Mouse (Mus musculus): ENCODE results near the gene Ss18l1. TPM values are rescaled to one million over a fixed set of nuclear protein-coding genes. Genes with fewer than 3 reads are reported as not detected.
A peak's percentile ranks its signal among the peaks of the same experiment; 100 is the strongest.

Gene Ss18l1
- total and polyA plus RNA-seq, 2 experiments, result 2.0 to 4.6 TPM

GRCm38 (mm10) chr2:180020091-180020661, 22.1 kb upstream of the Ss18l1 start:
- Histone ChIP-seq H3K27ac (replicated peaks; ENCODE audit: insufficient read depth, low read depth, low read length) (no peak overlapping the region), H3K4me1 (ENCODE audit: control insufficient read depth, insufficient read depth, low read length) (no peaks in the 10 kb centered on the region), H3K27me3 (ENCODE audit: control insufficient read depth, insufficient read depth, low read length) (no peaks in the 10 kb centered on the region), H3K9ac (ENCODE audit: low read depth, low read length) (no peak overlapping the region), H3K4me3 (ENCODE audit: insufficient read depth, low read depth, low read length) (no peak overlapping the region), H3K79me2 (ENCODE audit: control insufficient read depth, insufficient read depth, low read length) (peaks cover 2% of the 10 kb centered on the region), H3K36me3 (ENCODE audit: control insufficient read depth, insufficient read depth, low read length) (no peaks in the 10 kb centered on the region)
- TF ChIP-seq POLR2A (IDR thresholded peaks at IDR 0.05; ENCODE audit: extremely low read depth, insufficient read depth, low read length) (no peak), CTCF (IDR thresholded peaks at IDR 0.05; ENCODE audit: low read depth, low read length) (no peak)
- DNase-seq (ENCODE audit: extremely low read depth, low read depth, low spot score), result peak; percentile 43
- 91% methylated on average over 7 of the region's 7 CpGs for WGBS

GRCm38 (mm10) chr2:180020919-180021318, 21.4 kb upstream of the Ss18l1 start:
- Histone ChIP-seq H3K4me3 (ENCODE audit: insufficient read depth, low read depth, low read length) (no peak overlapping the region), H3K27ac (replicated peaks; ENCODE audit: insufficient read depth, low read depth, low read length) (no peak overlapping the region), H3K36me3 (ENCODE audit: control insufficient read depth, insufficient read depth, low read length) (no peaks in the 10 kb centered on the region), H3K9ac (ENCODE audit: low read depth, low read length) (no peak overlapping the region), H3K4me1 (ENCODE audit: control insufficient read depth, insufficient read depth, low read length) (peaks cover 5% of the 10 kb centered on the region), H3K79me2 (ENCODE audit: control insufficient read depth, insufficient read depth, low read length) (peaks cover 9% of the 10 kb centered on the region), H3K27me3 (ENCODE audit: control insufficient read depth, insufficient read depth, low read length) (no peaks in the 10 kb centered on the region)
- TF ChIP-seq CTCF (IDR thresholded peaks at IDR 0.05; ENCODE audit: low read depth, low read length) (no peak), POLR2A (IDR thresholded peaks at IDR 0.05; ENCODE audit: extremely low read depth, insufficient read depth, low read length) (no peak)
- 82% methylated on average over 8 of the region's 8 CpGs for WGBS
- no peak for DNase-seq (ENCODE audit: extremely low read depth, low read depth, low spot score)

- Histone ChIP-seq H3K79me2 (ENCODE audit: control insufficient read depth, insufficient read depth, low read length) (peaks cover 20% of the 10 kb centered on the region), H3K4me3 (ENCODE audit: insufficient read depth, low read depth, low read length) (no peak overlapping the region), H3K9ac (ENCODE audit: low read depth, low read length) (no peak overlapping the region), H3K27ac (replicated peaks; ENCODE audit: insufficient read depth, low read depth, low read length) (no peak overlapping the region), H3K27me3 (ENCODE audit: control insufficient read depth, insufficient read depth, low read length) (no peaks in the 10 kb centered on the region), H3K4me1 (ENCODE audit: control insufficient read depth, insufficient read depth, low read length) (peaks cover 14% of the 10 kb centered on the region), H3K36me3 (ENCODE audit: control insufficient read depth, insufficient read depth, low read length) (no peaks in the 10 kb centered on the region)
- TF ChIP-seq POLR2A (IDR thresholded peaks at IDR 0.05; ENCODE audit: extremely low read depth, insufficient read depth, low read length), result no peak
- TF ChIP-seq CTCF (IDR thresholded peaks at IDR 0.05; ENCODE audit: low read depth, low read length), result no peak
- DNase-seq (ENCODE audit: extremely low read depth, low read depth, low spot score), result no peak
- 71% methylated on average over 6 of the region's 6 CpGs for WGBS
Observed at GRCm38 (mm10) chr2:180022751-180023150, 19.6 kb upstream of the Ss18l1 start.

GRCm38 (mm10) chr2:180024401-180025098, 17.8 kb upstream of the Ss18l1 start, which contains the start of gene Lsm14b:
Lsm14b (plus strand) TSS chr2:180024987.
- no peaks in the 10 kb centered on the region for H3K27me3 ChIP-seq (ENCODE audit: control insufficient read depth, insufficient read depth, low read length)
- WGBS, result under 1% methylated on average over 74 of the region's 80 CpGs
- H3K36me3 ChIP-seq (ENCODE audit: control insufficient read depth, insufficient read depth, low read length), result no peaks in the 10 kb centered on the region
- H3K4me1 ChIP-seq (ENCODE audit: control insufficient read depth, insufficient read depth, low read length), result peaks cover 14% of the 10 kb centered on the region
- no peak for TF ChIP-seq CTCF (IDR thresholded peaks at IDR 0.05; ENCODE audit: low read depth, low read length)
- TF ChIP-seq POLR2A (IDR thresholded peaks at IDR 0.05; ENCODE audit: extremely low read depth, insufficient read depth, low read length), result peak; percentile 73; the same call in 1 of the 2 replicates
- H3K9ac ChIP-seq (ENCODE audit: low read depth, low read length), result peak within 1 kb of the TSS; percentile 95
- DNase-seq (ENCODE audit: extremely low read depth, low read depth, low spot score), result peak; percentile 78
- peak within 1 kb of the TSS; percentile 70 for H3K27ac ChIP-seq (replicated peaks; ENCODE audit: insufficient read depth, low read depth, low read length)
- peaks cover 20% of the 10 kb centered on the region for H3K79me2 ChIP-seq (ENCODE audit: control insufficient read depth, insufficient read depth, low read length)
- H3K4me3 ChIP-seq (ENCODE audit: insufficient read depth, low read depth, low read length), result peak within 1 kb of the TSS; percentile 97

DNA sequence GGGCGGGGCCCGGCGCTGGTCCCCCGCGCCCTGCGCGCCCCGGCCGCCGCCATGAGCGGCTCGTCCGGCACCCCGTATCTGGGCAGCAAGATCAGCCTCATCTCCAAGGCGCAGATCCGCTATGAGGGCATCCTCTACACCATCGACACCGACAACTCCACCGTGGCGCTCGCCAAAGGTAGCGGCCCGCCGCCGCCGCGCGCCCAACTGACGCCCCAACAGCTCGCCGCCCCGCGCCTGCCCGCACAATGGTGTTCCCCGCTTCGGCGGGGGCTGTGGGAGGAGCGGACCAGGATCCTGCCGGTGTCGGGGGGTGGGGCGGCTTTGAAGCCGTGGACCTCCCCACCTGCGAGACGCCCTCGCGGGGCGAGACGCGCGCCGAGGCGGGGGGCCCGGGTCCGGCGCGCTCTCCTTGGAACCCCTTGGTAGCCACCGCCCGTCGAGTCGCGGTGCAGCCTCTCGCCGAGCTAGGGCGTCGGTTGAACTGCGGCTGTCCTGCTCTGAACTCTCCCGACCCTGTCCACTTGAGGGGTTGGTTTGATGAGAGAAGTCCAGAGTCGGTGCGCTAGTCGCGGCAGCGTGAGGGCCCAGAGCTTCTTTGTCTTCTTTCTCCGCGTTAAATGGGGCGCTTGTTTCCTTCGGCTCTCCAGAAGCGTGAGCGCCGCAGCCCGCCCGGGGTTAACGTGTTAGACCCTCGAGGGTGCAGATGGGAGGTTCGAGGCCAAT, 17.0 kb upstream of the Ss18l1 start:
- H3K36me3 ChIP-seq (ENCODE audit: control insufficient read depth, insufficient read depth, low read length), result peaks cover 2% of the 10 kb centered on the region; the same call in 1 of the 2 replicates
- H3K9ac ChIP-seq (ENCODE audit: low read depth, low read length), result peak overlapping the region; percentile 95
- peaks cover 14% of the 10 kb centered on the region for H3K4me1 ChIP-seq (ENCODE audit: control insufficient read depth, insufficient read depth, low read length)
- no peak for TF ChIP-seq CTCF (IDR thresholded peaks at IDR 0.05; ENCODE audit: low read depth, low read length)
- TF ChIP-seq POLR2A (IDR thresholded peaks at IDR 0.05; ENCODE audit: extremely low read depth, insufficient read depth, low read length), result no peak
- no peak for DNase-seq (ENCODE audit: extremely low read depth, low read depth, low spot score)
- no peaks in the 10 kb centered on the region for H3K27me3 ChIP-seq (ENCODE audit: control insufficient read depth, insufficient read depth, low read length)
- peak overlapping the region; percentile 70 for H3K27ac ChIP-seq (replicated peaks; ENCODE audit: insufficient read depth, low read depth, low read length)
- WGBS, result 1% methylated on average over 80 of the region's 84 CpGs
- peak overlapping the region; percentile 97 for H3K4me3 ChIP-seq (ENCODE audit: insufficient read depth, low read depth, low read length)
- peaks cover 20% of the 10 kb centered on the region for H3K79me2 ChIP-seq (ENCODE audit: control insufficient read depth, insufficient read depth, low read length)

Data from liver, adult 2 months (tissue).